Mouse (Mus musculus) thymus, adult 2 months (tissue): ENCODE data around the gene Dennd1c. TPM values are rescaled to one million over a fixed set of nuclear protein-coding genes. Genes with fewer than 3 reads are reported as not detected.

Experiments used
- DNase-seq: peaks from one replicate; pipeline ENCODE4 v3.0.0; 2021
- H3K27ac ChIP-seq: fragments of 200-500 bp; 2 replicates; pipeline ENCODE4 v1.5.1; 2012; ENCODE audit warnings: low read length, control low read depth; ENCODE audit not compliant: control insufficient read depth, insufficient read depth
- H3K27me3 ChIP-seq: fragments of 200-500 bp; 2 replicates; pipeline ENCODE4 v1.6.1; 2012; ENCODE audit warnings: mild to moderate bottlenecking, low read length, moderate library complexity, mixed read lengths; ENCODE audit not compliant: control insufficient read depth, insufficient read depth
- H3K36me3 ChIP-seq: fragments of 200-500 bp; 2 replicates; pipeline ENCODE4 v1.6.1; 2012; ENCODE audit warnings: mild to moderate bottlenecking, low read length, moderate library complexity; ENCODE audit not compliant: control insufficient read depth, insufficient read depth
- H3K4me1 ChIP-seq: fragments of 200-500 bp; replicated peaks from 2 replicates; pipeline ENCODE4 v1.6.1; 2012; ENCODE audit warnings: low read length; ENCODE audit not compliant: control insufficient read depth, insufficient read depth
- H3K4me3 ChIP-seq: fragments of 200-500 bp; 2 replicates; pipeline ENCODE4 v1.5.1; 2012; ENCODE audit warnings: mild to moderate bottlenecking, low read length, control low read depth, moderate library complexity; ENCODE audit not compliant: control insufficient read depth, insufficient read depth
- CTCF ChIP-seq: fragments of 200-500 bp; IDR thresholded peaks from 2 replicates; pipeline ENCODE4 v1.5.1; 2012; ENCODE audit warnings: mild to moderate bottlenecking, control low read depth, low read length, moderate library complexity, borderline replicate concordance; ENCODE audit not compliant: control insufficient read depth, poor library complexity, insufficient read depth; ENCODE audit errors: extremely low read depth
- POLR2A ChIP-seq: fragments of 200-500 bp; IDR thresholded peaks from 2 replicates; pipeline ENCODE4 v1.6.1; 2012; ENCODE audit warnings: mild to moderate bottlenecking, low read length, control low read depth, moderate library complexity; ENCODE audit not compliant: control insufficient read depth, poor library complexity, insufficient read depth; ENCODE audit errors: extremely low read depth
- WGBS: fragments of 180-500 bp; shearing (Covaris S2); methylation state at CpG from one replicate; pipeline ENCODE4 v1.1.7; 2018; 5-methylcytosine and 5-hydroxymethylcytosine counted together
- polyA plus RNA-seq: library from polyadenylated mRNA; depleted of rRNA; stranded (reverse); fragments of >200 nt; gene quantifications from 2 replicates; pipeline ENCODE4 v1.2.3, GENCODE M21; 2012

Gene Dennd1c
- polyA plus RNA-seq, 1 experiment, result 196 TPM

- Histone ChIP-seq H3K27me3 (no peaks in the 10 kb centered on the region), H3K4me3 (no peak overlapping the region), H3K4me1 (no peaks in the 10 kb centered on the region), H3K36me3 (0 out of 2 replicates have a peak, but pooled peaks cover 5% of the 10 kb centered on the region), H3K27ac (no peak overlapping the region)
- 100% methylated on average over 3 of the region's 3 CpGs for WGBS
- no peak for DNase-seq
- no peak for TF ChIP-seq POLR2A
- TF ChIP-seq CTCF, result no peak
Observed at GRCm38 (mm10) chr17:57048816-57049215, 29.5 kb downstream of the Dennd1c start.

DNA sequence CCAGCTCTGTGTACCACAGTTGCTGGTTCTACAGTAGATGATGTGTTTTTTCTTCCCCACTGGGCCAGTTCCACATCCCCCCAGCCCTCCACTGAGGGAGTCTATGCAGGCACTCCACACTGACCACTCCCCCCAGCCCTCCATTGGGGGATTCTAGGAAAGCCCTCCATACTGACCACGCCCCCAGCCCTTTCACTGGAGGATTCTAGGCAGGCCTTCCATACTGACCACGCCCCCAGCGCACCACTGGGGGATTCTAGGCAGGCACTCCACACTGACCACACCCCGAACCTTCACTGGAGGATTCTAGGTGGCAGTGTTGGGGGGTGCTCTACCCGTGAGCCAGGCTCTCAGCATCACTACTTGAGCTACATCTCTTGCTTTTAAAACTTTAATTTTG, 30.9 kb downstream of the Dennd1c start:
- Histone ChIP-seq H3K4me1 (no peaks in the 10 kb centered on the region), H3K36me3 (0 out of 2 replicates have a peak, but pooled peaks cover 3% of the 10 kb centered on the region), H3K4me3 (no peak overlapping the region), H3K27me3 (no peaks in the 10 kb centered on the region), H3K27ac (no peak overlapping the region)
- 92% methylated on average over 5 of the region's 5 CpGs for WGBS
- no peak for DNase-seq
- no peak for TF ChIP-seq POLR2A
- no peak for TF ChIP-seq CTCF

- no peak for TF ChIP-seq CTCF
- TF ChIP-seq POLR2A, result no peak
- no peak within 1 kb of the TSS for H3K4me3 ChIP-seq
- DNase-seq, result no peak
- WGBS, result 94% methylated on average over 8 of the region's 8 CpGs
- H3K36me3 ChIP-seq, result no peaks in the 10 kb centered on the region
- H3K4me1 ChIP-seq, result no peaks in the 10 kb centered on the region; the same call in 1 of the 2 replicates
- no peak within 1 kb of the TSS for H3K27ac ChIP-seq
- no peaks in the 10 kb centered on the region for H3K27me3 ChIP-seq
Observed at GRCm38 (mm10) chr17:57041554-57041953, 36.8 kb downstream of the Dennd1c start, which contains the start of gene Slc25a41. TSS of gene Slc25a41 (minus strand) at chr17:57041654.

DNA sequence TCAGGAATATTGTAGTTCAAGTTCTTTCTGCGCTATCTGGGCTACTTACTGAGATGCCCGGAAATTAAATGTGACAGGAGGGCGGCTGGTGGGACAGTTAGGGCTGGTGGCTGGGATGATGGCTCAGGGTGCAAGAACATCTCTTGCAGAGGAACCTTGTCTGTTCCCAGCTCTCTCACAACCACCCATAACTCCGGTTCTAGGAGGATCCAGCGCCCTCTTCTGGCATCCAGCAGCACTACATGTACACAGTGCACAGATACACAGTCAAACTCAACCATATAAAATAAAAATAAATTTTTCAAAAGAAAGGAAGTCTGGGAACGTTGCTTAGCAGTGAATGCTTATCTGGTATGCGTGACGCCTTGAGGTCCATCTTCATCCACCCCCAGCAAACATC, 39.3 kb downstream of the Dennd1c start:
- TF ChIP-seq CTCF, result no peak
- TF ChIP-seq POLR2A, result no peak
- no peaks in the 10 kb centered on the region for H3K36me3 ChIP-seq
- no peaks in the 10 kb centered on the region for H3K27me3 ChIP-seq
- 64% methylated on average over 8 of the region's 8 CpGs for WGBS
- no peak overlapping the region for H3K4me3 ChIP-seq
- no peak overlapping the region for H3K27ac ChIP-seq
- H3K4me1 ChIP-seq, result no peaks in the 10 kb centered on the region; the same call in 1 of the 2 replicates
- DNase-seq, result no peak

- Histone ChIP-seq H3K27me3 (no peaks in the 10 kb centered on the region), H3K27ac (no peak overlapping the region), H3K36me3 (0 out of 2 replicates have a peak, but pooled peaks cover 2% of the 10 kb centered on the region), H3K4me1 (peaks cover 21% of the 10 kb centered on the region), H3K4me3 (no peak overlapping the region)
- WGBS, result 99% methylated on average over 4 of the region's 4 CpGs
- no peak for DNase-seq
- TF ChIP-seq CTCF, result no peak
- no peak for TF ChIP-seq POLR2A
Observed at GRCm38 (mm10) chr17:57032854-57033253, 45.5 kb downstream of the Dennd1c start.

DNA sequence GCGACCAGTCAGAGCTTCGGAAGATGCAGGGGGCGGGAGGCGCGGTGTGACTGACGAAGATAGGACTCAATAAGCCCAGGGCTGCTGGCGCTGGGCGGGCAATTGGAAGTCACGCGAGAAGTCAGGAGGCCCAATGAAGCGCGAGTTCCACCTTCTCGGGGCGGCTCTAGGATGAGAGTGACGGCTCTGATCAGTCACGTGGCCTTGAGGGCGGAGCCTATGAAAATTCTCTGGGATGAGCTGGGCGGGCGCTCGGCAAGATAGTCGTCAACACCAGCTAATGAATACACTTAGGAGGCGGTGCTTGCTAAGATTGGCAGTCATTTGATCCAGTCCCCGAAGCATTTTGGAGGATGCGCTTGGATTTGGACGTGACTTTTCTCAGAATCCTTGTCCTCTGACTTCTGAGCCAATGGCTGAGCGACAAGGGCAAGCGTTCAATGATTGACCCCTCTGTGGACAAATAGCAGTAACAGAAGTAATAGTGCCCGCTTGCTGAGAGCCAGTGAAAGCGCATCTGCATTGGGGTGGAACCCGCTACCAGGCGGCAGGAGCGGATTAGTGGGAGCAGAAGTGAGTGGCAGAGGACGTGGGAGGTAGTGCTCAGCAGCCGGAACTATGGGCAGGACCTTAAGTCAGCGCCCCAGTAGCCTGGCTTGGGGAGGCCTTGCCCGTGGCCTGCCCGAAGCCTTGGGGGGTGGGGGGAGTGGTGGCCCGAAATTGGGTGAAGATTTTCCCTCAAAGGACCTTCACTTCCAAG, 46.5 kb downstream of the Dennd1c start:
- peaks cover 5% of the 10 kb centered on the region; the same call in 1 of the 2 replicates for H3K36me3 ChIP-seq
- WGBS, result 1% methylated on average over 38 of the region's 38 CpGs
- peak overlapping the region; percentile 62 for H3K27ac ChIP-seq
- peak overlapping the region; percentile 34 for H3K4me3 ChIP-seq
- peak; percentile 73; the same call in 1 of the 2 replicates for TF ChIP-seq CTCF
- peak; percentile 53; the same call in 1 of the 2 replicates for TF ChIP-seq POLR2A
- no peaks in the 10 kb centered on the region for H3K27me3 ChIP-seq
- peak; percentile 100 for DNase-seq
- peaks cover 21% of the 10 kb centered on the region for H3K4me1 ChIP-seq
